Mouse (Mus musculus) small intestine, adult 2 months (tissue): ENCODE measurements around the gene Rft1.

ENCODE experiments used
- CTCF ChIP-seq: fragments of 200-500 bp; IDR thresholded peaks from 2 replicates; pipeline ENCODE4 v1.5.1; 2012; ENCODE audit warnings: low read depth, mild to moderate bottlenecking, control low read depth, inconsistent platforms, low read length, moderate library complexity, mixed read lengths; ENCODE audit not compliant: insufficient replicate concordance, insufficient read length; ENCODE audit errors: extremely low read depth
- POLR2A ChIP-seq: fragments of 200-500 bp; IDR thresholded peaks from 2 replicates; pipeline ENCODE4 v1.6.1; 2012; ENCODE audit warnings: low read depth, mild to moderate bottlenecking, control low read depth, inconsistent platforms, low read length, moderate library complexity

DNA sequence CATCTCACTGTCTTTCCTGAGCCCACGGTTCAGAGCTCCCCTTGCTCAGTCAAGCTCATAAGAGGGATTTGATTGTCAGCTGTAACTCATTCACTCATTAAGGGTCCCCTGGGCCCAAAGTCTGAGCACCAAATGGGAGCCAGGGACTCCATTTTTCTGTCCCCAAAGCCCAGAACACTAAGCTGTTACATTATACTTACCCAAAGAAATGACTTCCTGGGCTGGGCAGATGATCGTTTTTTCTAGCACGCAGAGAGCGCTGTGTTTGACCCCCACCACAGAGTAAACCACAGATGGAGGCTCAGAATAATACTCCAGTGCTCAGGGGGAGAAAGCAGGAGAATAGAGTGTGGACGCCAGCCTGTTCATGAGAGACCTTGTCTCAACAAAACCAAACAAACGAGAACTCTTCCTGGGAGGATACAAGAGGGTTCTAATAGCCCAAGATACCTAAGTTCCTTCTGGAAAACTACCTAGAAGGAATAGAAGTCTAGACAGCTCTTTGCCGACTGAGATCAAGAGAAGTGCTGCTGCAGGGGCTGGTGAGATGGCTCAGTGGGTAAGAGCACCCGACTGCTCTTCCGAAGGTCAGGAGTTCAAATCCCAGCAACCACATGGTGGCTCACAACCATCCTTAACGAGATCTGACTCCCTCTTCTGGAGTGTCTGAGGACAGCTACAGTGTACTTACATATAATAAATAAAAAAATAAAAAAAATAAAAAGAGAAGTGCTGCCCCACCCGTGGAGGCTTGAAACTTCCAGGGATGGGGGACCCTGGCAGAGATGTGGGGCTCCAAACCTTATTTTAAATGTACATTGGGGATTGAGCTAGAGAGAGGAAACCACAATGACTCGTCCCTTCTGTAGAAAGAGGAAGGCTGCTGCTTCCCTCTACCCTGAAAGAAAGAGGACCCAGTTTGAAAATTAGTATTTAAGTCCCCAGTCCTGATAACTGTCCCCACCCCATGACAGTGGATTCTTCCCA, 27.1 kb upstream of the Rft1 start:
- TF ChIP-seq POLR2A = no peak
- TF ChIP-seq CTCF = no peak
